Mouse (Mus musculus) embryonic facial prominence, embryonic 12.5 days (tissue): Measurements from ENCODE around the gene Tmem102. TPM values are rescaled to one million over a fixed set of nuclear protein-coding genes. Genes with fewer than 3 reads are reported as not detected.

ENCODE experiments used
- ATAC-seq: fragments of 200-750 bp; cut with Nextera tagmentation; 2 replicates; pipeline ENCODE4 v1.8.0; 2017; ENCODE audit not compliant: insufficient number of reproducible peaks, insufficient read depth, low FRiP score, low TSS enrichment
- H3K27ac ChIP-seq: fragments of 300-500 bp; sonication (generic); 2 replicates; pipeline ENCODE4 v1.5.1; 2016; ENCODE audit warnings: mild to moderate bottlenecking
- H3K27me3 ChIP-seq: fragments of 300-500 bp; sonication (generic); 2 replicates; pipeline ENCODE4 v1.6.1; 2016; ENCODE audit warnings: mild to moderate bottlenecking, moderate library complexity
- H3K36me3 ChIP-seq: fragments of 300-500 bp; sonication (generic); 2 replicates; pipeline ENCODE4 v1.6.1; 2016; ENCODE audit warnings: mild to moderate bottlenecking
- H3K4me1 ChIP-seq: fragments of 300-500 bp; sonication (generic); 2 replicates; pipeline ENCODE4 v1.6.1; 2016
- H3K4me2 ChIP-seq: fragments of 300-500 bp; sonication (generic); replicated peaks from 2 replicates; pipeline ENCODE4 v1.6.1; 2016; ENCODE audit warnings: mild to moderate bottlenecking, moderate library complexity
- H3K4me3 ChIP-seq: fragments of 300-500 bp; sonication (generic); 2 replicates; pipeline ENCODE4 v1.5.1; 2016; ENCODE audit warnings: mild to moderate bottlenecking
- H3K9ac ChIP-seq: fragments of 300-500 bp; sonication (generic); 2 replicates; pipeline ENCODE4 v1.6.1; 2016; ENCODE audit warnings: mild to moderate bottlenecking, moderate library complexity
- H3K9me3 ChIP-seq: fragments of 300-500 bp; sonication (generic); 2 replicates; pipeline ENCODE4 v1.6.1; 2016; ENCODE audit warnings: mild to moderate bottlenecking, moderate library complexity
- WGBS: fragments of 180-500 bp; shearing (Covaris S2); methylation state at CpG from one replicate; pipeline ENCODE4 v1.1.7; 2016; 5-methylcytosine and 5-hydroxymethylcytosine counted together
- polyA plus RNA-seq: library from polyadenylated mRNA; unstranded; fragments of >200 nt; fragmentation: Nextera tagmentation; extraction: Ambion mirVana; gene quantifications from 2 replicates; pipeline ENCODE4 v1.2.1, GENCODE M21; 2016

Gene Tmem102
- 2.9 and 3.0 TPM in 2 replicates for polyA plus RNA-seq

DNA sequence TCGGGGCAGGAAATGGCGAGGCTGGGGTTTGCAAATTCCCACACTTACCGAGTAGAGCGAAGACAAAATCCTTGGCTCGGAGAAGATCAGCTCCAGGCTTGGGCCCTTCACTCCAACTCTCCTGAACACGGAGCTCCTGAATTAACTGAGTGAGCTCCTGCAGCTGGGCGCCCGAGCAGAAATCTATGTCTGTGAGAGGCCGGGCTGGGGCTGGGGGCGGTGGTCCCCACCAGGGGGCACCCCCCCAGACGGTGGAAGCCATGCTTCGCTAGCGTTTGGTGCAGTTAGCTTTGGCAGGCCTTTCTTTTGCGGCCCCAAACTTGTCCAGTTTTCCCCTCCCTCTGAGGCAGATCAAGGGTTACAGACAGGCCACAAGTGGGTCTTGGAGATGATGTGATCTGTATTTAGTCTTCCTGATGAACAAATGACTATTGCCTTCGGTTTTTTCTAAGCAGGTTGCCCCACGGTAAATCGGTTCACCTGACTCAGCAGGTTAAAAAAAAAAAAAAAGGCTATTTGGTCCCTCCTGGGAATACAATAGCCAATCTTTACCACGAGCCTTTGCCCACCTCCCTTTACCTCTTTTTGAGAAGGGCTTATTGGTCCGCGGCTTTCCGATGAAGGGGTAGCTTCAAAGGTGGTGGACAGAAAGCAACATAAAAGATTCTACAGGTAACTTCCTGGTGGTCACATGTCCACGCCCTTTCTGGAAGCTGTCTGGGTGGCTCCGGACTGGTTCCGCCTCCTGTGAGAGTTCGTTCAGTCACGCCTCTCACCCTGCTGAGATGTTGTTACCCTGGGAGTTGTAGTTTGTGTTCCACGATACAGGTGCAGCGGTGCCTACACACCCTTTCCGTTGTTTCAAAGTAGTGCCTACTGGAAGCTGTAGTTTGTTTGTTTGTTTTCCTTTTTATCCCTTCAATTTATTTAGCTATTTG lies at the start of gene Tmem102:
TSS of gene Tmem102 (minus strand) at position 653 of the 938 bp plus-strand sequence.
- WGBS = 6% methylated on average over 29 of the region's 29 CpGs
- Histone ChIP-seq H3K4me3 (peak within 1 kb of the TSS; percentile 42; the same call in 1 of the 2 replicates), H3K27me3 (peaks cover 56% of the 10 kb centered on the region), H3K27ac (no peak within 1 kb of the TSS), H3K4me1 (peaks cover 40% of the 10 kb centered on the region), H3K36me3 (no peaks in the 10 kb centered on the region), H3K4me2 (peak within 1 kb of the TSS; percentile 90), H3K9me3 (no peaks in the 10 kb centered on the region), H3K9ac (peak within 1 kb of the TSS; percentile 41; the same call in 1 of the 2 replicates)
- ATAC-seq = no peak

DNA sequence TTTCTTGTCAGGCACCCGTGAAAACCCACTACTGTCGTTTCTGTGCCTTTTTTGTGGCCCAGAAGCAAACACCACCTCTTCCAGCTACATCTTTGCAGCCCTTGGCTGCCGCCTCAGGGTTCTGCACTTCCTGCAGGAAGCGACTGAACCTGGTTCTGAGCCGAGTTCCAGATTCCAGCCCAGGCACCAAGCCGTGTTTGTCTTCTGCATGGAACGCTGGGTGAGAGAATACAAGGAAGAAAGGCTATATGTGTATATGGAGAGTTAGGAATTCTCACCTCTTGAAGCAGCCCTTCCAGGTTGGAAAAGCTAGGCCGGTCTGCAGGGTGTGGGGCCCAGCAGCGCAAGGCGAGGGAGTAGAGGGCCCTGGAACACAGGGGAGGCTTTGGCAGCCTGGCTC lies 49.3 kb upstream of the Tmem102 start:
- no peaks in the 10 kb centered on the region for H3K9me3 ChIP-seq
- no peak overlapping the region for H3K4me3 ChIP-seq
- H3K27ac ChIP-seq = peak overlapping the region; percentile 26; the same call in 1 of the 2 replicates
- 88% methylated on average over 10 of the region's 10 CpGs for WGBS
- H3K27me3 ChIP-seq = peaks cover 20% of the 10 kb centered on the region
- H3K4me1 ChIP-seq = peaks cover 5% of the 10 kb centered on the region
- H3K9ac ChIP-seq = no peak overlapping the region
- H3K36me3 ChIP-seq = peaks cover 28% of the 10 kb centered on the region
- no peak for ATAC-seq
- no peak overlapping the region for H3K4me2 ChIP-seq

DNA sequence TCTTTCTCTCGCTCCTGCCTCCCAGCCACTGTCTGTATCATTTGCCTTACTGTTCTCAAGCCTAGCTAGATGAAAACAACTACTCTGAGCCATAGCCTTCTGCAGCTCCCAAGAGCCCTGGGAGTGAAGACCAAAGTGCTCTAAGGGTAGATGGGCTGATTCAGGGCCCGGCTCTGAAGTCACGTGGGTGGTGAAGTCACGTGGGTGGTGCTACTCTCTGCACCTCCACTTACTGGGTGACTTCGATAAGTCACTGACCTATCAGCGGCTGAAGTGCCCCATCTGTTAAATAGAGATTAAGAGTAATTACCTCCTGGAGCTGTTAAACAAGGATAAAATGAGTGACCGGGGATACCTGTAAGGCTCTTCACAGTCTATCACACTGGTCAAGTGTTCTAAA lies 48.6 kb upstream of the Tmem102 start:
- 70% methylated on average over 7 of the region's 7 CpGs for WGBS
- no peak overlapping the region for H3K4me2 ChIP-seq
- no peak overlapping the region for H3K9ac ChIP-seq
- H3K27me3 ChIP-seq = peaks cover 16% of the 10 kb centered on the region
- H3K36me3 ChIP-seq = peaks cover 34% of the 10 kb centered on the region
- no peak overlapping the region for H3K4me3 ChIP-seq
- no peak for ATAC-seq
- no peaks in the 10 kb centered on the region for H3K9me3 ChIP-seq
- H3K4me1 ChIP-seq = peaks cover 5% of the 10 kb centered on the region
- no peak overlapping the region for H3K27ac ChIP-seq

DNA sequence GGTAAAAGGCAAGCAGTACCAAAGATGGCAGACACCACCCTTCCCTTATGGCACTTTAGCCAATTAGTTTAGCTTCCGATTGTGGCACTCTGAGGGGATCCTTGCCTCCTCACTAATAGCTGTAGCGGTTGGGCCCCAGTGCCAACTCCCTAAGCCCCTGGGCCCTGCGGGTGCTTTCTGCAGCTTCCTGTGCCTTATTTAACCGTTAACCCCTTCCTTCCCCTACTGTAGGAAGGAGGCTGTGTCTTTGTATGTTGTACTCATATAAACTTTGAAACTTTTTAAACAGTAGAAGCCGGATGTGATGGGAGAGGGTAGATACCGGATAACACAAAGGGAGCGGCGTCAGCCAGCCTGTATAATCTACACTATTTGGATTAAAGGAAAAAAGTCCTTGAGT lies 45.3 kb upstream of the Tmem102 start:
- Histone ChIP-seq H3K36me3 (peaks cover 49% of the 10 kb centered on the region), H3K4me3 (no peak overlapping the region), H3K27ac (0 out of 2 replicates have a peak overlapping the region, but pooled peaks have one; percentile 17), H3K9me3 (no peaks in the 10 kb centered on the region), H3K4me2 (no peak overlapping the region), H3K27me3 (no peaks in the 10 kb centered on the region), H3K9ac (no peak overlapping the region), H3K4me1 (peaks cover 21% of the 10 kb centered on the region)
- ATAC-seq = no peak
- 73% methylated on average over 8 of the region's 8 CpGs for WGBS

DNA sequence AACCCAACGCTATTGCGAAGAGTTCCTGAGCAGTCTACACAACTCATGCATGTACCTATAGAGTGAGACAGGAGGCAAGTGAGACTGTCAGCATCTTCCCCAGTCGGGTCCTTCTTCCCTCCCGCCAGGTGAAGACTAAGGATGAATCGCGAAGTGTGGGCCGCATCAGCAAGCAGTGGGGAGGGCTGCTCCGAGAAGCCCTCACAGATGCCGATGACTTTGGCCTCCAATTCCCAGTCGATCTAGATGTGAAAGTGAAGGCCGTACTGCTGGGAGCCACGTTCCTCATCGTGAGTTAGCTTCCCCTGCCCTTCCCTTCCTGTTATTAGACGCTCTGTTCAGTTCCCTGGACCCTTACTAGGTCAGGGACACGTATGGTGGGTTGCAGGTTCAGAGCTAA lies 44.5 kb upstream of the Tmem102 start:
- H3K9ac ChIP-seq = no peak overlapping the region
- H3K4me3 ChIP-seq = no peak overlapping the region
- 90% methylated on average over 15 of the region's 15 CpGs for WGBS
- peaks cover 49% of the 10 kb centered on the region for H3K36me3 ChIP-seq
- H3K27me3 ChIP-seq = no peaks in the 10 kb centered on the region
- H3K27ac ChIP-seq = no peak overlapping the region
- no peak for ATAC-seq
- H3K4me1 ChIP-seq = peaks cover 23% of the 10 kb centered on the region
- no peak overlapping the region for H3K4me2 ChIP-seq
- no peaks in the 10 kb centered on the region for H3K9me3 ChIP-seq

DNA sequence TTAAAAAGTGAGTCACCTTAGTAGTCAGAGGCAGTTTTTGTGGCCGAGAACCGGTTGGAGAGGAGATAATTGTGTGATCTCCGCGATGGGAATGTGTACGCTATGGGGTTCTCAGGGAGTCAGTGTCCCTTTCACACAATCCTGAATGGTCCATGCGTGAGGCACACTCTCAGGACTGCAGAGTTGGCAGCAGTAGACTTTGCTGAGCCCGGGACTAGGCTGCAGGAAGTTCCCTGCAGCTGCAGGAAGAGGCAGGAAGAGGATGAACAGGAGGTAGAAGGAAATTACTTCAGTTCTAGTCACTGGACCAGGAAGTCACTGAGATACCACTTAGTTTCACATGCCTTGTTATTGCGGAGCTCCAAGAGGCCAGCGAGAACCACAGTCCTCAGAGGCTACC lies 43.7 kb upstream of the Tmem102 start:
- H3K4me3 ChIP-seq = no peak overlapping the region
- no peak for ATAC-seq
- H3K9ac ChIP-seq = no peak overlapping the region
- peaks cover 23% of the 10 kb centered on the region for H3K4me1 ChIP-seq
- H3K4me2 ChIP-seq = no peak overlapping the region
- H3K27ac ChIP-seq = no peak overlapping the region
- H3K27me3 ChIP-seq = no peaks in the 10 kb centered on the region
- no peaks in the 10 kb centered on the region for H3K9me3 ChIP-seq
- H3K36me3 ChIP-seq = peaks cover 49% of the 10 kb centered on the region
- 91% methylated on average over 9 of the region's 9 CpGs for WGBS

DNA sequence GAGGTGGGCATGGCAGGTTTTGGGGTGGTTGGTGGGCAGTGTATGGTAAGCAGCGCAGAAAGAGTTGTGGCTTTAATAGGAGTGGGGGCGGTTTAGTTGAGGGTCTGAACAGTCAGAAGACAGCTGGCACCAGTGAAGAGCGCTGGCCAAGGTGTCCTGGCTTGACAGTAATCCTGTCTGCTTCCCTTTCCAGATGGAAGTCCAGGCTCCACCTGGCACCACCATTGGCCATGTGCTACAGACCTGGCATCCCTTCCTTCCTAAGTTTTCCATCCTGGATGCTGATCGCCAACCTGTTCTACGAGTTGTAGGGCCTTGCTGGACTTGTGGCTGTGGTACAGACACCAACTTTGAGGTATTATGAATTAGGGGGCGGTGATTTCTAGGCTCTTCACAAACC lies 42.6 kb upstream of the Tmem102 start:
- Histone ChIP-seq H3K36me3 (peaks cover 49% of the 10 kb centered on the region), H3K4me1 (peaks cover 23% of the 10 kb centered on the region), H3K4me3 (peak overlapping the region; percentile 70), H3K9ac (peak overlapping the region; percentile 83; the same call in 1 of the 2 replicates), H3K27me3 (no peaks in the 10 kb centered on the region), H3K9me3 (no peaks in the 10 kb centered on the region), H3K27ac (peak overlapping the region; percentile 96; the same call in 1 of the 2 replicates), H3K4me2 (peak overlapping the region; percentile 86)
- ATAC-seq = no peak
- WGBS = 97% methylated on average over 6 of the region's 6 CpGs

DNA sequence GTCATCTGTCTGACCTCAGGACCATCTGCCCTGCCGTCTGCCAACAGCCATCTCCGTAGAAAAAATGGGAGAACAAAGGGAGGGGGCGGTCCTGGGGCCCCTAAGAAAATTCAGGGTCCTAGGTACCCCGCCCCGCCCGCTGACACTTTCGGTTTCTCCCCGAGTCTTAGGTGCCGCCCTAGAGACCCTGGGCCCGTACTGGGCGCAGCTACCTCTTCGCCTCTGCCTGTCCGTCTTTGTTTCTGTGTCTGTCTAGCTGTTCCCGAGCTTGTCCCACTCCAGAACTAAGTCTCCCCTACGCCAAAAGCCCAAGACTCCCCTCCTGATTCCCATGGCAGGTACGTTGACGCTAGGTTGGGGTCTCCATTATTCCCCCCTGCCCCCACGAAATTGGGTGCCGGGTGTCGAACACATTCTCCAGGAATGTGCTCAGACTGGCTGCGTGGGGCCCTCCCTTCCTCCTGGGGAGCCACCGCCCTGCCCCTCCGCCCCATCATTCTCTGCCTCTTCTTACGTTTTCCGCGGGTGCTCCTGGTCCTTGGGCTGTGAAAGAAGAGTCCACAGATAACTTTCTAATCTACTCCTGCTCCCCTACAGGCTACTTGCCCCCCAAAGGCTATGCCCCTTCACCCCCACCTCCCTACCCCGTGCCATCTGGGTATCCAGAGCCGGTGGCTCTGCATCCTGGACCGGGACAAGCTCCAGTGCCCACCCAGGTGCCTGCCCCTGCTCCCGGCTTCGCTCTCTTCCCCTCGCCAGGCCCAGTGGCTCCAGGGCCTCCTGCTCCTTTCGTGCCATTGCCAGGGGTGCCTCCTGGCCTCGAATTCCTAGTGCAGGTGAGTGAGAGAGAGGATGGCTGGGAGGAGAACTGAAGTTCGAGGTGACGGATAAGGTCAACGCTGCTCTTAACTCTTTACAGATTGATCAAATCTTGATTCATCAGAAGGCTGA lies 41.6 kb upstream of the Tmem102 start:
- Histone ChIP-seq H3K4me3 (peak overlapping the region; percentile 70), H3K27me3 (no peaks in the 10 kb centered on the region), H3K4me2 (peak overlapping the region; percentile 86), H3K27ac (peak overlapping the region; percentile 96), H3K4me1 (peaks cover 23% of the 10 kb centered on the region), H3K9me3 (no peaks in the 10 kb centered on the region), H3K36me3 (peaks cover 45% of the 10 kb centered on the region), H3K9ac (peak overlapping the region; percentile 83)
- WGBS = 11% methylated on average over 37 of the region's 37 CpGs
- ATAC-seq = no peak

DNA sequence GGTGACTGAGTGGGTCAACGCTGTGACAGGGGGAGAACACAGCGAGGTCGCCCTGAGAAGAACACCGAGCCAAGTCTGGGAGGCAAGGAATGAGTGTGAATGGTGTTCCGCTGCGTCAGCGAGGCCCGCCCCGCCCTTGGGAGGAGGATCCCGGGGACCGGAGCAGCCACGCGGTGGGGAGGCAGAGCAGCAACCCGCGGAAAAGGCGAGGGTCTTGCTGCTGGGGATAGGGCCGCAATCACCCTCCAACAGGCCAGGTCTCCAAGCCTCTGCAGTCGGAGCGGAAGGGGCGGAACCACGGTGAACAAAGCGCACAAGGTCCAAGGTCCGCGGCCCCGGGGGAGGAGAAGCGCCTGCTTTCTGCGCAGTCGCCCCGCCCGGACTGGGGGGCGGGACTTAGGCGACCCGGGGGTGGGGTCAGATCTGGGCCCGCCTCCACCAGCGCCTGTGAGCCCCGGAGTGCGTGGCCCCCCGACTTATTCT lies 40.8 kb upstream of the Tmem102 start, which contains the start of gene Plscr3:
TSS of gene Plscr3 (plus strand) at position 179 of the 483 bp plus-strand sequence.
- under 1% methylated on average over 34 of the region's 38 CpGs for WGBS
- peaks cover 23% of the 10 kb centered on the region for H3K4me1 ChIP-seq
- H3K9me3 ChIP-seq = no peaks in the 10 kb centered on the region
- peak within 1 kb of the TSS; percentile 70 for H3K4me3 ChIP-seq
- H3K27ac ChIP-seq = peak within 1 kb of the TSS; percentile 96
- H3K36me3 ChIP-seq = peaks cover 37% of the 10 kb centered on the region
- peak within 1 kb of the TSS; percentile 86 for H3K4me2 ChIP-seq
- no peaks in the 10 kb centered on the region for H3K27me3 ChIP-seq
- peak; percentile 78 for ATAC-seq
- peak within 1 kb of the TSS; percentile 83 for H3K9ac ChIP-seq

DNA sequence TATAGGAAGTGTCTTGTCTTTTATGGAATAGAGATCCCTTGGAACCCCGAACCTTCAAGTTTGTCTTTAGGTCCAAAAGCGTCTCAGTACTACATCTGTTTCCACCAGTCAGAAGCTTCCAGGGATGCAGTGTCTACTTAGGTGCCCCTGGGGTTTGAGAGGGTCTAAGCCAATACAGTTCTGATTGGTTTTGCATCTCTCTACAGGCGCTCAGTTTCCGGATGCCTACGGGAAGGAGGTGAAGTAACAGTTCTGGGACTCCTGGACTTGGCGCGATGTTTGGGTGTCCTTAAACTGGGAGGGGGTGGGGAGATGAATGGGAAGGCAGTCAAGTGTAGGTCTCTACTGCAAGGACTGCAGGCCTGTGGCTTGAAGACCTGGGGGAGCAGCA lies 33.3 kb upstream of the Tmem102 start:
- Histone ChIP-seq H3K4me3 (peak overlapping the region; percentile 79), H3K9me3 (no peaks in the 10 kb centered on the region), H3K4me1 (peaks cover 34% of the 10 kb centered on the region), H3K27me3 (no peaks in the 10 kb centered on the region), H3K4me2 (peak overlapping the region; percentile 97), H3K36me3 (0 out of 2 replicates have a peak, but pooled peaks cover 2% of the 10 kb centered on the region), H3K9ac (peak overlapping the region; percentile 57; the same call in 1 of the 2 replicates), H3K27ac (peak overlapping the region; percentile 85)
- no peak for ATAC-seq
- WGBS = 3% methylated on average over 7 of the region's 7 CpGs
